Mouse (Mus musculus) G1E (cell line): ENCODE measurements around the gene Net1. TPM values are rescaled to one million over a fixed set of nuclear protein-coding genes. Genes with fewer than 3 reads are reported as not detected.
"Not testable (repeated sequence)": the region's sequence is repeated elsewhere in the genome, so short reads cannot be mapped to it uniquely, and the experiment has no call there.

Source experiments
- ATAC-seq: 2 replicates; pipeline ENCODE4 v1.8.0; 2016; ENCODE audit warnings: mild to moderate bottlenecking; ENCODE audit not compliant: insufficient number of reproducible peaks, poor library complexity, low FRiP score, severe bottlenecking; ENCODE audit errors: extremely low read depth
- DNase-seq: peaks from one replicate; pipeline ENCODE4 v3.0.0; 2012; ENCODE audit warnings: low spot score
- H3K27me3 ChIP-seq: 2 replicates; pipeline ENCODE4 v1.6.1; 2012; ENCODE audit warnings: mild to moderate bottlenecking, low read length, inconsistent platforms; ENCODE audit not compliant: insufficient read depth
- H3K36me3 ChIP-seq: replicated peaks from 2 replicates; pipeline ENCODE3; 2012; ENCODE audit warnings: mild to moderate bottlenecking, inconsistent platforms
- H3K4me1 ChIP-seq: 2 replicates; pipeline ENCODE4 v1.6.1; 2012; ENCODE audit warnings: low read depth, low read length, inconsistent platforms, mixed read lengths; ENCODE audit not compliant: insufficient read depth
- H3K4me3 ChIP-seq: 2 replicates; pipeline ENCODE4 v1.5.1; 2012; ENCODE audit warnings: low read depth, mild to moderate bottlenecking, inconsistent platforms, low read length, moderate library complexity, mixed read lengths
- H3K9me3 ChIP-seq: replicated peaks from 2 replicates; pipeline ENCODE4 v1.6.1; 2012; ENCODE audit warnings: inconsistent platforms
- CTCF ChIP-seq: IDR thresholded peaks from 2 replicates; pipeline ENCODE4 v1.5.1; 2012; ENCODE audit warnings: low read depth, low read length, inconsistent platforms, mixed read lengths
- GATA1 ChIP-seq: IDR thresholded peaks from 2 replicates; pipeline ENCODE4 v1.6.1; 2012; ENCODE audit warnings: borderline replicate concordance, low read length, inconsistent platforms, mixed read lengths
- GATA2 ChIP-seq: IDR thresholded peaks from 2 replicates; pipeline ENCODE4 v1.6.1; 2012; ENCODE audit warnings: low read depth, low read length, inconsistent platforms, borderline replicate concordance
- POLR2AphosphoS5 ChIP-seq: IDR thresholded peaks from 2 replicates; pipeline ENCODE4 v1.6.1; 2012; ENCODE audit warnings: low read depth, low read length, inconsistent platforms; ENCODE audit not compliant: insufficient replicate concordance
- TAL1 ChIP-seq: conservative IDR thresholded peaks from 2 replicates; pipeline ENCODE4 v1.6.1; 2012; ENCODE audit warnings: low read depth, low read length, inconsistent platforms, mixed read lengths
- polyA plus RNA-seq: library from polyadenylated mRNA; stranded (reverse); fragments of >175 nt; gene quantifications from 2 replicates; pipeline ENCODE4 v1.2.3, GENCODE M21; 2012
- total RNA-seq, 2 experiments: library from RNA; stranded (forward) in 1 of 2; stranded (reverse) in 1 of 2; fragments of 200-1000 nt in 1 of 2; fragments of >200 nt in 1 of 2; fragmentation: Nextera tagmentation in 1 of 2; gene quantifications; 2 replicates each; pipeline ENCODE4 v1.2.3; 2014 to 2017

Net1 gene
- total and polyA plus RNA-seq, 3 experiments = 43.6 to 103 (median 45.6) TPM

- H3K9me3 ChIP-seq = no peaks in the 10 kb centered on the region
These were observed 10.8 kb downstream of the Net1 start for GRCm38 (mm10) chr13:3907151-3907696.

DNA sequence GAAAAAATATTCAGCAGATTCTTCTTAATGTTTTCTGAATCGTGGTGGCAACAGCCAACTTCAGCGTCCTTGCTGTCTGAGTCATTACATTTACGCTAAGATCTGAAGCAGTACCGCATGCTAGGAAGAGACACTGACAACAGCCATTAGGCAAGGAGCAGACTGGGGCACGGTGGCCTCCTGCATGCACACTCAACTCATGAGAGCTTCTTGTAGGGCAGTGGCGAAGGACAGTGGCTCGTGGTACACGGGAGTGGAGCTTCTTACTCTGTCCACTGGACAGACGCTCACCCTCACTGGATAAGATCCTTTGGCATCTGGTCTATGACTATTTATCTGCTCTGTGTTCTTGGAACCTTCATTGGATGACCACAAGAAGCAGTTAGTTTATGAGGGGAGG lies 18.7 kb downstream of the Net1 start:
- no peak for TF ChIP-seq GATA2
- TF ChIP-seq POLR2AphosphoS5 = no peak
- TF ChIP-seq TAL1 = no peak
- no peak for TF ChIP-seq GATA1
- TF ChIP-seq CTCF = no peak
- peaks cover 2% of the 10 kb centered on the region; the same call in 1 of the 2 replicates for H3K4me1 ChIP-seq
- peaks cover 63% of the 10 kb centered on the region for H3K36me3 ChIP-seq
- no peaks in the 10 kb centered on the region for H3K27me3 ChIP-seq
- no peaks in the 10 kb centered on the region for H3K9me3 ChIP-seq
- ATAC-seq (no peak), DNase-seq (no peak)
- no peak overlapping the region for H3K4me3 ChIP-seq

More at GRCm38 (mm10) chr13:3907151-3907696, 10.8 kb downstream of the Net1 start:
- TF ChIP-seq GATA2 (no peak), GATA1 (no peak), TAL1 (no peak), POLR2AphosphoS5 (no peak), CTCF (no peak)
- Histone ChIP-seq H3K27me3 (no peaks in the 10 kb centered on the region), H3K4me1 (no peaks in the 10 kb centered on the region), H3K4me3 (no peak overlapping the region), H3K36me3 (peaks cover 61% of the 10 kb centered on the region)
- DNase-seq (no peak), ATAC-seq (no peak; the same call in 1 of the 2 replicates)

DNA sequence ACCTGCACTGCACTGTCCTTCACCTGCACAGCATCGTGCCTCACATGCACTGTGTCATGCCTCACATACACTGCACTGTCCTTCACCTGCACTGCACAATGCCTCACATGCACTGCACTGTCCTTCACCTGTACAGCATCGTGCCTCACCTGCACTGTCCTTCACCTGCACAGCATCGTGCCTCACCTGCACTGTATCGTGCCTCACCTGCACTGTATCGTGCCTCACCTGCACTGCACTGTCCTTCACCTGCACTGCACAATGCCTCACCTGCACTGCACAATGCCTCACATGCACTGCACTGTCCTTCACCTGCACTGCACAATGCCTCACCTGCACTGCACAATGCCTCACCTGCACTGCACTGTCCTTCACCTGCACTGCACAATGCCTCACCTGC lies 19.8 kb downstream of the Net1 start:
- H3K27me3 ChIP-seq, H3K4me3 ChIP-seq, ATAC-seq, DNase-seq, H3K4me1 ChIP-seq, H3K9me3 ChIP-seq: not testable (repeated sequence)
- peak; percentile 82; the same call in 1 of the 2 replicates for TF ChIP-seq POLR2AphosphoS5
- peaks cover 63% of the 10 kb centered on the region for H3K36me3 ChIP-seq

GRCm38 (mm10) chr13:3896913-3897312 lies 21.1 kb downstream of the Net1 start:
- Histone ChIP-seq H3K4me3 (no peak overlapping the region), H3K27me3 (no peaks in the 10 kb centered on the region), H3K36me3 (peaks cover 58% of the 10 kb centered on the region), H3K4me1 (peaks cover 6% of the 10 kb centered on the region), H3K9me3 (no peaks in the 10 kb centered on the region)
- ATAC-seq = no peak
- DNase-seq = peak; percentile 9
- no peak for TF ChIP-seq GATA2
- TF ChIP-seq CTCF = peak; percentile 91

DNA sequence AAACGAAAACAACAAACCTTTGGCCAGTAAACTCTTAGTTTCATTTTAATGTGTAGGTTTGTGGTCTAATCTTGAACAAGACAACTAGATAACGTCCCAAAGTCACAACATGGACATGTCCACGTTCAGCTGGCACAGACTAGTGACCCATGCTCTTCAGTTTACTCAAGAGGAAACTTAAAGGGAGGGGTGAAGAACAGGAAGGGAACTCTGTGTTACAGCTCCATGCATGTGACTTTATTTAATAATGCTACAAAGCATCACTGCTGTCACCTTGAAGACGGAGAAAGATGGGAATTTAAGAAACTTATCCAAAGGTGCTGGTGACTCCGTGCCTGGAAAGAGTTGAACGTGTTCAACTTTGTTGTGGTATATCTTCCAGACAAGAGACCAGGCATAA lies 22.0 kb downstream of the Net1 start:
- DNase-seq (no peak), ATAC-seq (no peak)
- peaks cover 13% of the 10 kb centered on the region for H3K4me1 ChIP-seq

DNA sequence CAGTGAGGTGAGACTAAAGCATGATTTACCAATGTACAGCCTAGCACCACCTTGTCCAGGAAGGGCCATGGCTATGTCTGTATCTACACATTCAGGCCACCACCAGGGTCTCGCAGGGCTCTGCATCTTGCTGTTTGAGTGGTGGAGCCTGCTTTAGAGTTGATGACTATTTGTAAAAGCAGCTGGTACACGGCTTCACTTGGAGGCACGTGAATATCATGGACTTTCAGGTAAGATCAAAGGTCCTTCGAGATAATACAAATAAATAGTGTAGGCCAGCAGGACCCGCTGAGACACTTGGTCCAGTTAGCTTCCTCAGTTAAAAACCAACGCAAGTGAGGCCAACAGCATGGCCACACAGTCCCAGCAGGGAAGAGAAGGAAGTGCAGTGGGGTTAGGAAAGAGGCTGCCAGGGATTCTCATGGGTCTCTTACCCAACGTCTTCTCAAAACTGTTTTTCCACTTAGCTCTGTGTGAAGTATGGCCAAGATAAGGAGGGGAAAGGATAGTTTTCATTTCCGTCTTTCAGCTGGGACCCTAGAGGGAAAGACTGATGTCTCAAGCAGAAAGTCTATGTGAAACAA lies 22.5 kb downstream of the Net1 start:
- DNase-seq = no peak
- peaks cover 13% of the 10 kb centered on the region for H3K4me1 ChIP-seq
- H3K4me3 ChIP-seq = no peak overlapping the region
- TF ChIP-seq CTCF (no peak), GATA2 (no peak), TAL1 (no peak), POLR2AphosphoS5 (no peak), GATA1 (no peak)
- ATAC-seq = no peak
- H3K36me3 ChIP-seq = peaks cover 58% of the 10 kb centered on the region
- H3K9me3 ChIP-seq = no peaks in the 10 kb centered on the region
- H3K27me3 ChIP-seq = no peaks in the 10 kb centered on the region

More for the DNA sequence above, 22.0 kb downstream of the Net1 start:
- Histone ChIP-seq H3K4me3 (no peak overlapping the region), H3K36me3 (peaks cover 63% of the 10 kb centered on the region), H3K27me3 (no peaks in the 10 kb centered on the region), H3K9me3 (no peaks in the 10 kb centered on the region)
- TF ChIP-seq GATA1 (no peak), CTCF (no peak), POLR2AphosphoS5 (no peak), TAL1 (no peak), GATA2 (no peak)
